Mouse (Mus musculus): Measurements from ENCODE around the gene Mlf2. TPM values are rescaled to one million over a fixed set of nuclear protein-coding genes. Genes with fewer than 3 reads are reported as not detected.
"Not testable (repeated sequence)": the region's sequence is repeated elsewhere in the genome, so short reads cannot be mapped to it uniquely, and the experiment has no call there.

Gene Mlf2
- total RNA-seq (2021): 100 to 1,000 TPM; 630 to 652 TPM

- DNase-seq: peak; percentile 97 to 98
Observed at GRCm38 (mm10) chr6:124930754-124931524, at the start of gene Mlf2. Gene Mlf2 (plus strand): TSS chr6:124931386.

GRCm38 (mm10) chr6:124881821-124882220, 49.4 kb upstream of the Mlf2 start:
- no peak for DNase-seq

- DNase-seq: no peak
Observed at GRCm38 (mm10) chr6:124883351-124883750, 47.8 kb upstream of the Mlf2 start.

DNA sequence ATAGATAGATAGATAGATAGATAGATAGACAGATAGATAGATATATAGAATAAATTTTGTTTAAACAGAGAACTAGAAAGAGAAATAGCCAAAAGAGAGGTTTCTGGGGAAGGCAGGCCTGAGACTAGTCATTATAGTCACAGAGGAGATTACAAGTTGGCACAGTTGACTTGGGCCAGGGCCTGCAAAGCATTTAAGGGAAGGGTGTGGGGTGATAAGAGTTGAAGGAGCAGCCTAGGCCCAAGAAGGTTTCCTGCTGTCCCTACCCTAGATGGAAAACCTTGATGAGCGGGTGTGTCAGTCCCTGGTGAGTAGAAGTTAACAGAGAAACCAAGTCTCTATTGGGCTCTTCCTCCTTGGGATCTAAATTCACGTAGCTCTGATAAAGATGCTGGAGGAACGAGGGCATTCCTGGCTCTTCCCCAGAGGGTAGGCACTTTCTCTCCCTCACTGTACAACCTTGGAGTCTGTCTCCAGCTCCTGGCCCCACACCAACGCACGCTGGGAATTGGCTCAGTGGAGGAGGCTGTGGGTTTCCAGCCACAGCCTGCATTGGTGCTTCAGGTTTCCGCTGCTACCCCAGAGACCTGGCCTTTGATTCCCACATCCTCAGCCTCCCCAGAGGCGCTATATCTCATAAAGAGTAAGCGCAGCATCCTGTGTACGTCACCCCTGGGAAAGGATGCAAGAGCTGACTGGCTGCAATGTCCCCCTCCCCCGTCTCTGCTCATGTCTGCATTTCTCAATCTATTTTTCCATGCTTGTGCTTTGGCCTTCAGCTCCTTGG, 46.3 kb upstream of the Mlf2 start:
- no peak for DNase-seq

- DNase-seq: no peak
Observed at GRCm38 (mm10) chr6:124885956-124886381, 45.2 kb upstream of the Mlf2 start.

GRCm38 (mm10) chr6:124887986-124888385, 43.2 kb upstream of the Mlf2 start, which contains the start of gene Cd4:
Gene Cd4 (minus strand): TSS chr6:124888221.
- DNase-seq: no peak

DNA sequence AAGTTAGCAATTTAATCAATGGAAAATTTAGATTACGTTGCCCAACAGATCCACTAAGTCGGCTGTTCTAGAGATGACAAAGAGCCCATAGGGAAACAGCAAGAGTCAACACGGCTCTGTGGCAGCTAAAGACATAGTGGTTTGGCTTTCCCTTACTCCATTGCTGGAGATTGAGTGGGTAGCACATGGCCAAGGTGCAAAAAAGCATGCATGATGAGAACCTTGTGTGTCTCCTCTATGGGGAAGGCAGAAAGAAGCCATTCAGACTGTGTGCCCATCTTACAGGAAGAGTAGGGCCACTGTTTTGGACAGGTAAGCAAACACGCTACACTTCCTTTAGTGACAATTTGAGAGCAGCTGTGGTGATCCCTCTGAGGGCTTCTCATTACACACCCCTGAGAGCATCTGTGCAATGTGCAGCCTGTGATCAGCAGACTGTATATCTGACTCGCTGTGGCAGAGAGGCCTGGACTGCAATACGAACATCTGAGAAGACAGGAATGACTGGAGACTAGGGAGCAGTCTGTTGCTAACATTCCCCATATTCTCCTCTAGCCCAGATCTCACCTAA, 42.5 kb upstream of the Mlf2 start:
- DNase-seq: no peak

GRCm38 (mm10) chr6:124890997-124891396, 40.2 kb upstream of the Mlf2 start:
- no peak for DNase-seq

GRCm38 (mm10) chr6:124894113-124894512, 37.1 kb upstream of the Mlf2 start:
- DNase-seq: not testable (repeated sequence)

DNA sequence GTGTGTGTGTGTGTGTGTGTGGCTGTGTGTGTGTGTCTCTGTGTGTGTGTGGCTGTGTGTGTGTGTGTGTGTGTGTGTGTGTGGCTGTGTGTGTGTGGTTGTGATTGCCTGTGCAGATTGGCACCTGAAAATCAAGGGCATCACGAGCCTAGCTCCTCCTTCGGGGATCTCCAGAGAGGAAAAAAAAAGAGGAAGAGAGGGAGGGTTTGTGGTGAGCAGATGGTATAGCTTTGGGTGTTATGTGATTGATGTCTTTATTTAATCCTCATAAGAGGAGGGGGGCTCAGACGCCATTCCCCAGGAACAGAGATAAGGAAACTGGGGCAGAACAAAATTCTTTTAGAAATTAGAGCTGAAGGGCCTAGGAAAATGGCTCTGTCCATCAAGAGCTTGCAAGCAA, 32.8 kb upstream of the Mlf2 start:
- DNase-seq: no peak

DNA sequence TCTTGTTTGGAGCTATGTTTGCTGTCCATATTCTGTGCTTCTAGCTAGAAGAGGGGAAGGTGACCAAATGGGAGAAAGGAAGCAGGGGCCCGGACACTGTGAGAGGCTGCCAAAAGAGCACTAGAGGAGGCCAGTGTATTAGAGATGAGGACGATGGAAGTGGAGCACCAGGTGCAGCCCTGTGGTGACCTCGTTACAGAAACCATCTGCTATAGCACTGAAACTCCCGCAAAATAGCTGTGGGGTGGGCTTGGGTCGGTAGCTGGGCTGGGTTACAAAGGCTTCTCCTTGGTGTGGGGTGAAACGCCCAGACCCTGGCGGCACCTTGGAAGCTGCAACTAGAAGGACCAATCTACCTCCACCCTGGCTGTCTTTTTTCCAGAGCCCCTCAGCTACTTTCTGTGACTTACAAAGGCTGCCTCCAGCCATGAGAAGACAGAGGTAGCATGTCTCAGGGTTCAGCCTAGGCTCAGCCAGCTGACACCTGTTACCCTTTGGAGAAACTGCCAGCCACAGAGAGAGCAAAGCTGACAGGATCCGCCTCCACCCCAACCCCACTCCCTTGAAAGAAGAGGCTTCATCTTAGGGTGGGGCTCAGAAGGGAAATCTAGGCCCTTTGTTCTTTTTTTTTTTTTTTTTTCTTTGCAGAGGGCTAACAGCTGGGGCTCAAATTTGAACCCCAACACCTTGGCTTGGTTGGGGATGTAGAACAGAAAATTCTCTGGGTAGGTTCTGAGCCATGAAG, 31.0 kb upstream of the Mlf2 start:
- no peak for DNase-seq

- DNase-seq: no peak
Observed at GRCm38 (mm10) chr6:124900801-124901480, 30.2 kb upstream of the Mlf2 start.

- DNase-seq: no peak
Observed at GRCm38 (mm10) chr6:124901851-124902250, 29.3 kb upstream of the Mlf2 start.

DNA sequence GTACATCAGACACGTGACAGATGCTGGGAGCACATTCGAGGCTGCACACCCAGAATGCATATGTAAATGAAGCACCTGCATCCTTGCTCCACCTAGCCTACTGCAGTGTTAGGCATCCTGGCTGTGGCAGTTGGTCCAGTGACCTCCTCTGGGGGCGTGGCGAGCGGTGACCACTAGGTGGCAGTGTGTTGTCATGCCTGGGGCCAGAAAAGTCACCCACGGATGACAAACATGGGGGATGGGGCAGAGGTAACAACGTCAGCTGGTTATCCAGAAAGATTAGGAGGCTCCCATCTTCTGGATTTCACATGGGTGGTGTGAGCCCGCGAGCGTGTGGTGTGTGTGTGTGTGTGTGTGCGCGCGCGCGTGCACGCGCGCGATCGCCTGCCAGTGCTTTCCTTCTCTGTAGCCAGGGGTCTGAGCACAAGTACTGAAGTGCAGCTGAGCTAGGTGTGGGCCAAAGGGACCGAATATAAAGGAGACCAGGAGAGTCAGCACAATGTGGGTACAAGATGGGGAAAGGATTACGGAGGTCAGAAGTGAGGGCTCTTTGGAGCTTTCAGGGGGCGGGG, 27.5 kb upstream of the Mlf2 start:
- peak; percentile 88 to 91 for DNase-seq

DNA sequence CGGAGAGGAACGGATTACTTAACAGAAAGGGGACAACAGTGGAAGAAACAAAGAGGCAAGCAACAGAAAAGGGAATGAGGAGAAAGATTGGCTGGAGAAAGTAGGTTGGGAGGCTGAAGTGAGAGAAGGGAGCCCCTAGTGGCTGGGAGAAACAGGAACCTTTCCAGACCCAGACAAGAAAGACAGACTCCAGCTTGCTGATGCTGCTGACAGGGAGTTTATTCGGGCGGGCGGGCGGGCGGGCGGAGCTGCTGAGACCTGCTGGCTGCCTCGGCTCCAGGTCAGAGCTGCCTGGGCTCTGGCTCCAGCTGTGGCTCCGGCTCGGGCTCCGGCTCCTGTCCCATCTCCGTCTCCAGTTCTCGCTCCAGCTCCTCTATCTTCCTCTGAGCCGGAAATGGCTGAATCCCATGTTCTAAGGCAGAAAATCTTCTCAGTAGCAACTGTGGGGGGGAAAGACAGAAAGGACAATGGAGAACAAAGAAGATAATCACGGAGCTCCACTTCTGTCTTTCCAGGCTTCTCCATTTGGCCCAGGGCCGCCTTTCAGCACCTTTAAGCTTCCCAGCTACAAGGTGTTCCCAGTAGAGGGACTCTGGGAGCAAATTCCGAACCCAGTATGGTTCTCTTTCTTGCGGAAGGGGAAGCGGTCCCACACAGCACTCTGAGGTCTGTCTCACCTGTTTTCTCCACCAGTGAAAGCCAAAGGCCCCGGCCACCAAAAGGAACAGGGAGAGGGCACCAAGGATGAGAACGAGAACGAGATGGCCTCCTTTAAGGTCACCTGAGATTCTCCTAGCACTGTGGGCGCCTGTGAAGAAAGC, 26.8 kb upstream of the Mlf2 start:
- DNase-seq: peak; percentile 54 to 66

DNA sequence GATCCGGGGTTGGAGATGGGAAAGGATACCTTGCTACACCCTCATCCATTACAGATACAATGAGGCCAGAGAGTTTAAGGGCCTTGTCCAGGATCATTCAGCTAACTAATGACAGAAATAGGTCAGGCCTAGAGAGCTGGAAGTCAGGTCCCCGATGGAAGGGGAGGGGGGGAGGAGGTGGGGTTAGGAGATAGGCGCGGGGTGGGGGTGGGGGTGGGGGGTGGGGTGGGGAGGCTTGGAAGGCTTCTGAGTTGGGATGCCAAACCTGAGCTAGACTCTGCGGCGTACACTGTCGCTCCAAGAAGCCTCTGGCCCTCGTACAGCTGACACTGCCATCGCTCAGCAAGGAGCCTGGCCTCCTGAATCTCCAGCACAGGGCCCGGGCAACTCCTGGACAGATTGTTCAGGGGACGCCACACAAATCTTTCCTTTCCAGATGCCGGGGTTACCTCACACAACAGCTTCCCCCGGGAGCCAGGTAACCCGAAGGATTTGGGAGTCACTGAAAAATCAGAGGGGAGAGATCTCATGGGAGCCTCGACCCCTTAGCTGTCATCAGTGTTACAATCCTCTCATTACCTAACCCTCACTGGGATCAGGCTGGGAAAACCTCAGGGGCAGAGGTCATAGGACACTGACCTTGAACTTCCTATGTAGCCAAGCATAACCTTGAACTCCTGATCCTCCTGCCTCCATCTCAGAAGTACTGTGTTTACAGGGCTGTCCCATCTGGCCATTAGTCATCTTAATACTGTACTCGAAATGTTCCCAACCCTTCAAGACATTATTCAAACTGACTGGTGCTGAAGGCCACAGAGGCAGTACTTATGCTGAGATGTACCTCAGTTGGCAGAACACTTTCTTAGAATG, 26.0 kb upstream of the Mlf2 start:
- no peak for DNase-seq

DNA sequence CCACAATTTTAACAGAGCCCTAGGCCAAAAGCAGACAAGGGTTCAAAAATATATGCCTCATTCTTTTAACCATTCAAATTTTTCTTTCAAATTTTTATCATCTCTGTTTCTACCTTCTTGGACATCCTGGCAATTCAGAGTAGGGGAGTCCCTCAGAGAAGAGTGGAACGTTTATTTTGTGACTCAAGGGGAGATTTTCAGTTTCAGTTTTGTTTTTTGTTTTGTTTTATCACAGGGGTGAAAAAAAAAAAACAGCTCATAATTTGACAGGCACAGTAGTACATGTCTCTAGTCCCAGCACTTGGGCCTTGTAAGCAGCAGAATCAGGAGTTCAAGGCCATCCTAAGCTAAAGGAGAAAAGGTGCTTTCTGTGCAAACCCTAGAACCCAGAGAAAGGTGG, 23.4 kb upstream of the Mlf2 start:
- no peak for DNase-seq

DNA sequence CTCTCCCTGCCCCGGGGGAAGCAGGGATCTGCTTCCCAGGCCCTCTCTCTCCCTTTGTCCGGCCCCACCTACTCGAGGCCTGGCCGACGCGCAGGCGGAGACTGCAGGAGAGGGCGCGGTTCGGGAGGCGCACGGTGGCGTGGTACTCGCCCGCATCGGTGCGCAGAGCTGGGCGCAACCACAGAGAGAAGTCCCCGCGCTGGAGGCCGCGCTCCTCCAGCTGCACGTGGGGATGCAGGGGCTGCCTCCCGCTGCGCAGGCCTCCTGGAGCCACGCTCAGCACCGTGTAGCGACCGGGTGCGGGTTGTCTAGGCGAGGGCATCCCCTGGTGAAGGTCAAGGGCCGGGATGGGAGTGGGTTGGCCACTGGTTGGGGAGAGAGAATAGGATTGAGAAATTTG, 21.2 kb upstream of the Mlf2 start:
- DNase-seq: no peak

DNA sequence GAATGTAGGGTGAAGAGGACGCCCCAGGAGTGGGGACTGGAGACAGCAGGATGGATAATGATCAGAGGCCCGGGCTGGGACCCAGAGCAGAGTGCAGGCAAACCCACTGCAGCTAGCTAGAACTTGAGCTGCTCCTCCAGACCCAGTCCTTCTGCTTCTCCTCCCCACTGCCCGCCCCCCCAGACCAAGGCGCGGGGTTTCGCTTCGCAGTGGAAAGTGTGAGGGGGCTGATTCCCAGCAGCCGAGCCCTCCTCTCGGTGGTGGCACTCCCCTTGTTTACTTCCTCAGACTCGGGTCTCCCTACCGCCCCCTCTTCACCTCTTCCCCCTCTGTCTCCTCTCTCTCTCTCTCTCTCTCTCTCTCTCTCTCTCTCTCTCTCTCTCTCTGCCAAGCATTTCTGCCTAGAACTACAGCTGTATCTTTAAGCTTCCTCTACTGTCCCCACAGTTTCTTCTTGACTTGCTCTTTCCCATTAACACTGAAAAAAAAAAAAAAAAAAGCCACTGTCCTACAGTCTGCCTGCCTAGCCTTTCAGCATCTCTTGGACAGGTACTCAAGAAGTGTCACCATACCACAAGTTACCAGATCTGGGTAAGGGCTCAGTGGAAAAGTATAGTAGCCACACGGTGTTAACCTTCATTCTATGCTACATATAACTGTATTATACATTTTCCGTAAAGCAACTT, 19.5 kb upstream of the Mlf2 start, which contains the start of gene Lag3:
TSS of gene Lag3 (minus strand) at position 173 of the 686 bp plus-strand sequence.
- DNase-seq: no peak

Measured in layer of hippocampus, postnatal 36 days (tissue).